Mouse (Mus musculus): ENCODE data around the gene Entpd1. TPM values are rescaled to one million over a fixed set of nuclear protein-coding genes. Genes with fewer than 3 reads are reported as not detected.

Gene Entpd1
- total and polyA plus RNA-seq, 3 experiments = 13.0 to 26.4 (median 22.1) TPM

- TF ChIP-seq EP300 (IDR thresholded peaks at IDR 0.05; ENCODE audit: insufficient read depth, low read depth, low read length) (no peak), CTCF (IDR thresholded peaks at IDR 0.05) (no peak), POLR2A (IDR thresholded peaks at IDR 0.05; ENCODE audit: insufficient read depth, low read depth, low read length) (no peak)
- H3K36me3 ChIP-seq (ENCODE audit: control insufficient read depth, insufficient read depth, low read length) = peaks cover 3% of the 10 kb centered on the region; the same call in 1 of the 2 replicates
- H3K27me3 ChIP-seq (ENCODE audit: control insufficient read depth, insufficient read depth, low read length) = no peaks in the 10 kb centered on the region
- H3K9ac ChIP-seq (ENCODE audit: low read depth, low read length) = no peak overlapping the region
- H3K27ac ChIP-seq = no peak overlapping the region
- H3K4me1 ChIP-seq (ENCODE audit: control insufficient read depth, insufficient read depth, low read length) = peaks cover 2% of the 10 kb centered on the region
- H3K4me3 ChIP-seq = no peak overlapping the region
- intact Hi-C loops (cut with DNase I) = loop anchor here (10.0 kb wide), 1 partner anchor 382 kb away; no protein-coding TSS in a partner anchor
- 48% methylated on average over 2 of the region's 2 CpGs for WGBS
- DNase-seq = no peak
- H3K79me2 ChIP-seq (replicated peaks; ENCODE audit: control insufficient read depth, insufficient read depth, low read length) = no peaks in the 10 kb centered on the region
Measured at GRCm38 (mm10) chr19:40726614-40727013, 114.4 kb downstream of the Entpd1 start.

- no peak overlapping the region for H3K27ac ChIP-seq
- H3K9ac ChIP-seq (ENCODE audit: low read depth, low read length) = no peak overlapping the region
- H3K36me3 ChIP-seq (ENCODE audit: control insufficient read depth, insufficient read depth, low read length) = peaks cover 3% of the 10 kb centered on the region; the same call in 1 of the 2 replicates
- TF ChIP-seq POLR2A (IDR thresholded peaks at IDR 0.05; ENCODE audit: insufficient read depth, low read depth, low read length) (no peak), EP300 (IDR thresholded peaks at IDR 0.05; ENCODE audit: insufficient read depth, low read depth, low read length) (no peak), CTCF (IDR thresholded peaks at IDR 0.05) (no peak)
- no peak for DNase-seq
- H3K79me2 ChIP-seq (replicated peaks; ENCODE audit: control insufficient read depth, insufficient read depth, low read length) = no peaks in the 10 kb centered on the region
- peaks cover 2% of the 10 kb centered on the region for H3K4me1 ChIP-seq (ENCODE audit: control insufficient read depth, insufficient read depth, low read length)
- H3K27me3 ChIP-seq (ENCODE audit: control insufficient read depth, insufficient read depth, low read length) = no peaks in the 10 kb centered on the region
- no peak overlapping the region for H3K4me3 ChIP-seq
- WGBS = 84% methylated on average over 4 of the region's 4 CpGs
- intact Hi-C loops (cut with DNase I) = loop anchor here (10.0 kb wide), 1 partner anchor 383 kb away; no protein-coding TSS in a partner anchor
Measured at GRCm38 (mm10) chr19:40728213-40728612, 116.0 kb downstream of the Entpd1 start.

- intact Hi-C loops (cut with DNase I) = loop anchor here (10.0 kb wide), 1 partner anchor 384 kb away; no protein-coding TSS in a partner anchor
- TF ChIP-seq CTCF (IDR thresholded peaks at IDR 0.05) (no peak), POLR2A (IDR thresholded peaks at IDR 0.05; ENCODE audit: insufficient read depth, low read depth, low read length) (0 out of 2 replicates have a peak, but pooled peaks have one; percentile 26)
- no peak overlapping the region for H3K9ac ChIP-seq (ENCODE audit: low read depth, low read length)
- H3K4me3 ChIP-seq = no peak overlapping the region
- no peaks in the 10 kb centered on the region for H3K27me3 ChIP-seq (ENCODE audit: control insufficient read depth, insufficient read depth, low read length)
- 39% methylated on average over 12 of the region's 12 CpGs for WGBS
- peaks cover 3% of the 10 kb centered on the region; the same call in 1 of the 2 replicates for H3K36me3 ChIP-seq (ENCODE audit: control insufficient read depth, insufficient read depth, low read length)
- H3K27ac ChIP-seq = no peak overlapping the region
- DNase-seq = no peak
- H3K79me2 ChIP-seq (replicated peaks; ENCODE audit: control insufficient read depth, insufficient read depth, low read length) = no peaks in the 10 kb centered on the region
- H3K4me1 ChIP-seq (ENCODE audit: control insufficient read depth, insufficient read depth, low read length) = peaks cover 2% of the 10 kb centered on the region
Measured at GRCm38 (mm10) chr19:40728732-40729420, 116.7 kb downstream of the Entpd1 start.

DNA sequence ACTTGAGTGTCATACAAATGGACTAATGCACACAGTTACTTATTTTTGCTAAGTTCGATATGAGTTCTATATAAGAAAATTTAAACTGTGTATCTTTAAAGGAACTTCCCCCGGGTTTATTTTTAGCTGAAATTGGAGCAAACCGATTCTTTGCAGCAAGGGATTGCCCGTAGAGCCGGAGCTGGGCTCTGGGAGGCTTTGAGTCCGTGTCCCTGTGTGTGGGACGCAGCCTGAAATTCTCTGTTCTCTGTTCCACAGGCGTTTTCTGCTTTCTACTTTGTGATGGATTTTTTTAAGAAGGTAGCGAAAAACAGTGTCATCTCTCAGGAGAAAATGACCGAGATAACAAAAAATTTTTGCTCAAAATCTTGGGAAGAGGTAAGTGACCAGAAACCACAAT is 121.2 kb downstream of the Entpd1 start:
- no peak overlapping the region for H3K4me3 ChIP-seq
- intact Hi-C loops (cut with DNase I) = no loop called here
- 48% methylated on average over 10 of the region's 10 CpGs for WGBS
- H3K27me3 ChIP-seq (ENCODE audit: control insufficient read depth, insufficient read depth, low read length) = no peaks in the 10 kb centered on the region
- H3K36me3 ChIP-seq (ENCODE audit: control insufficient read depth, insufficient read depth, low read length) = no peaks in the 10 kb centered on the region; the same call in 1 of the 2 replicates
- TF ChIP-seq POLR2A (IDR thresholded peaks at IDR 0.05; ENCODE audit: insufficient read depth, low read depth, low read length) = no peak
- TF ChIP-seq CTCF (IDR thresholded peaks at IDR 0.05) = no peak
- TF ChIP-seq EP300 (IDR thresholded peaks at IDR 0.05; ENCODE audit: insufficient read depth, low read depth, low read length) = no peak
- H3K4me1 ChIP-seq (ENCODE audit: control insufficient read depth, insufficient read depth, low read length) = no peaks in the 10 kb centered on the region; the same call in 1 of the 2 replicates
- H3K27ac ChIP-seq = no peak overlapping the region
- H3K9ac ChIP-seq (ENCODE audit: low read depth, low read length) = no peak overlapping the region
- DNase-seq = no peak
- H3K79me2 ChIP-seq (replicated peaks; ENCODE audit: control insufficient read depth, insufficient read depth, low read length) = no peaks in the 10 kb centered on the region

DNA sequence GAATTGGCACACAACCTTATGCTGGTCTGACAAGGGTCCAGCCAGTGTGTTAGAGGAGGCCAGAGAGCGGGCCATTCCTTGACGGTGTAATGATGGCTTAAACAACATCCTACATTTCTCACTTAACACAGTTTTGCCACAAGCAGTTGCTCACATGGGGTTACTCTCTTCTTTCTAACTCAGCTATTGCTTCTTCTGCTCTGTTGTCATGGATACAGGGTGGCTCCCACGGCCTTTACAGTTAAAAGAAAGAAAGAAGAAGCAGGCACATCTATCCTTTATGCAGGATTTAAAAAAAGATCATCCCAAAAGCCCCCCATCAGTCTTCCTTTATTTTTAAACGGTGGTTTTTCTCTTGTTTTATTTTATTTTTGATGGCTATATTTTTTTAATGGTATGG is 121.7 kb downstream of the Entpd1 start:
- no peak overlapping the region for H3K27ac ChIP-seq
- H3K4me1 ChIP-seq (ENCODE audit: control insufficient read depth, insufficient read depth, low read length) = no peaks in the 10 kb centered on the region
- no peak overlapping the region for H3K4me3 ChIP-seq
- no peak for DNase-seq
- H3K79me2 ChIP-seq (replicated peaks; ENCODE audit: control insufficient read depth, insufficient read depth, low read length) = no peaks in the 10 kb centered on the region
- no peak for TF ChIP-seq CTCF (IDR thresholded peaks at IDR 0.05)
- intact Hi-C loops (cut with DNase I) = no loop called here
- WGBS = 67% methylated on average over 4 of the region's 4 CpGs
- H3K36me3 ChIP-seq (ENCODE audit: control insufficient read depth, insufficient read depth, low read length) = no peaks in the 10 kb centered on the region; the same call in 1 of the 2 replicates
- no peak overlapping the region for H3K9ac ChIP-seq (ENCODE audit: low read depth, low read length)
- no peaks in the 10 kb centered on the region for H3K27me3 ChIP-seq (ENCODE audit: control insufficient read depth, insufficient read depth, low read length)

GRCm38 (mm10) chr19:40736680-40737512 is 124.7 kb downstream of the Entpd1 start:
- Histone ChIP-seq H3K4me3 (no peak overlapping the region), H3K27me3 (ENCODE audit: control insufficient read depth, insufficient read depth, low read length) (no peaks in the 10 kb centered on the region), H3K36me3 (ENCODE audit: control insufficient read depth, insufficient read depth, low read length) (no peaks in the 10 kb centered on the region; the same call in 1 of the 2 replicates), H3K4me1 (ENCODE audit: control insufficient read depth, insufficient read depth, low read length) (no peaks in the 10 kb centered on the region), H3K79me2 (replicated peaks; ENCODE audit: control insufficient read depth, insufficient read depth, low read length) (no peaks in the 10 kb centered on the region), H3K27ac (no peak overlapping the region), H3K9ac (ENCODE audit: low read depth, low read length) (no peak overlapping the region)
- TF ChIP-seq CTCF (IDR thresholded peaks at IDR 0.05) (peak; percentile 85), EP300 (IDR thresholded peaks at IDR 0.05; ENCODE audit: insufficient read depth, low read depth, low read length) (peak; percentile 63; the same call in 1 of the 2 replicates), POLR2A (IDR thresholded peaks at IDR 0.05; ENCODE audit: insufficient read depth, low read depth, low read length) (no peak)
- peak; percentile 69 to 76 for DNase-seq
- 35% methylated on average over 17 of the region's 17 CpGs for WGBS
- intact Hi-C loops (cut with DNase I) = no loop called here
